Mouse (Mus musculus) olfactory bulb, adult 2 months (tissue): ENCODE results near the gene Gm6465. TPM values are rescaled to one million over a fixed set of nuclear protein-coding genes. Genes with fewer than 3 reads are reported as not detected.
"Not testable (repeated sequence)": the region's sequence is repeated elsewhere in the genome, so short reads cannot be mapped to it uniquely, and the experiment has no call there.

Source experiments
- H3K27ac ChIP-seq: fragments of 200-500 bp; 2 replicates; pipeline ENCODE4 v1.5.1; 2012; ENCODE audit warnings: low read depth, low read length; ENCODE audit not compliant: insufficient read depth
- H3K4me1 ChIP-seq: fragments of 200-500 bp; 2 replicates; pipeline ENCODE4 v1.6.1; 2012; ENCODE audit warnings: low read length; ENCODE audit not compliant: control insufficient read depth, insufficient read depth
- H3K4me3 ChIP-seq: fragments of 200-500 bp; 2 replicates; pipeline ENCODE4 v1.5.1; 2012; ENCODE audit warnings: mild to moderate bottlenecking, low read depth, low read length, moderate library complexity; ENCODE audit not compliant: insufficient read depth
- WGBS: fragments of 180-500 bp; shearing (Covaris S2); methylation state at CpG from one replicate; pipeline ENCODE4 v1.1.7; 2018; 5-methylcytosine and 5-hydroxymethylcytosine counted together
- polyA plus RNA-seq: library from polyadenylated mRNA; stranded (reverse); fragments of >200 nt; gene quantifications from 2 replicates; pipeline ENCODE4 v1.2.4, GENCODE M21; 2012; ENCODE audit warnings: low replicate concordance; ENCODE audit not compliant: missing spikeins, insufficient read depth, insufficient read length

Gene Gm6465
- not detected in 2 replicates for polyA plus RNA-seq

- not testable (repeated sequence) for H3K4me3 ChIP-seq, H3K27ac ChIP-seq, H3K4me1 ChIP-seq
- WGBS, result 56% methylated on average over 2 of the region's 2 CpGs
These were observed at the start of gene Gm6465 for GRCm38 (mm10) chr5:11845239-11845638. Gene Gm6465, plus strand, starts transcription at chr5:11845539.

DNA sequence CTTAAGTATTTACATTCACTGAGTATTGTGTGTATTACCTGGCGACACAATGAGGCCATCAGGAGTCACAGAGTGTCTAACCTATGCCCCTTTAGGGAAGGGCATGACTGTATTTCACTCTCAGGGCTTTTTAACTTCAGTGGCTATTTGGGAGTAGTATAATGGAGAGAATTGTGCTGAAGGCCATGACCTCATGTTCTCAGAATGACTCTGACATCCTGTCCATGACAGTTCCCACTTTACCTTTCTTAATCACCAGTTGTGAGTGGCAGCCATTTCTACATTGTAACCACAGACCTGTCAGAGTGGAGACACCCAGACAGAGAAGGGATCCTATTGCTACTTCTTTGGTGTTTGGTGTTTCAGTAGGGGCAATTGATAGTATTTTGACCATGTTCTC lies 485 bp downstream of the Gm6465 start:
- H3K27ac ChIP-seq, H3K4me1 ChIP-seq, H3K4me3 ChIP-seq: not testable (repeated sequence)
- WGBS, result 71% methylated on average over 1 of the region's 1 CpGs

GRCm38 (mm10) chr5:11857909-11858308 lies 12.6 kb downstream of the Gm6465 start:
- not testable (repeated sequence) for H3K4me3 ChIP-seq, H3K27ac ChIP-seq, H3K4me1 ChIP-seq

Other genes starting within 250 kb of the Gm6465 start
- gene Gm8922, start 163.6 kb upstream of the Gm6465 start, polyA plus RNA-seq, result not detected in 2 replicates
- gene Gm8926, start 75.0 kb upstream of the Gm6465 start, polyA plus RNA-seq, result not detected in 2 replicates
- gene 4933402N22Rik, start 72.5 kb downstream of the Gm6465 start, polyA plus RNA-seq, result not detected in 2 replicates